Mouse (Mus musculus): Measurements from ENCODE around the gene Plau. TPM values are rescaled to one million over a fixed set of nuclear protein-coding genes. Genes with fewer than 3 reads are reported as not detected.
A peak's percentile ranks its signal among the peaks of the same experiment; 100 is the strongest.

The Plau gene
- polyA plus RNA-seq (2015; fragmentation: Nextera tagmentation; extraction: Ambion mirVana) = 0.23 and 0.31 TPM in 2 replicates

GRCm38 (mm10) chr14:20836171-20836904, at the start of gene Plau:
Gene Plau, plus strand, starts transcription at chr14:20836660.
- Histone ChIP-seq H3K27me3 (replicated peaks) (0 out of 2 replicates have a peak, but pooled peaks cover 3% of the 10 kb centered on the region), H3K36me3 (replicated peaks) (no peaks in the 10 kb centered on the region), H3K4me3 (peak within 1 kb of the TSS; percentile 49), H3K4me2 (peak within 1 kb of the TSS; percentile 98), H3K27ac (no peak within 1 kb of the TSS), H3K4me1 (peaks cover 11% of the 10 kb centered on the region), H3K9me3 (no peaks in the 10 kb centered on the region), H3K9ac (peak within 1 kb of the TSS; percentile 47)
- peak; percentile 83 for ATAC-seq (replicated peaks)
- 2% methylated on average over 33 of the region's 33 CpGs for WGBS

GRCm38 (mm10) chr14:20788151-20788550, 48.3 kb upstream of the Plau start:
- Histone ChIP-seq H3K36me3 (replicated peaks) (peaks cover 20% of the 10 kb centered on the region; the same call in 1 of the 2 replicates), H3K4me2 (no peak overlapping the region), H3K9me3 (no peaks in the 10 kb centered on the region), H3K4me1 (peaks cover 27% of the 10 kb centered on the region), H3K27ac (no peak overlapping the region), H3K4me3 (no peak overlapping the region), H3K9ac (no peak overlapping the region), H3K27me3 (replicated peaks) (no peaks in the 10 kb centered on the region)
- WGBS = 87% methylated on average over 3 of the region's 3 CpGs
- no peak for ATAC-seq (replicated peaks)

GRCm38 (mm10) chr14:20789593-20789992, 46.9 kb upstream of the Plau start:
- Histone ChIP-seq H3K4me1 (peaks cover 33% of the 10 kb centered on the region), H3K4me2 (no peak overlapping the region), H3K9me3 (no peaks in the 10 kb centered on the region), H3K4me3 (no peak overlapping the region), H3K27ac (no peak overlapping the region), H3K9ac (no peak overlapping the region), H3K36me3 (replicated peaks) (peaks cover 14% of the 10 kb centered on the region; the same call in 1 of the 2 replicates), H3K27me3 (replicated peaks) (no peaks in the 10 kb centered on the region)
- no peak for ATAC-seq (replicated peaks)
- WGBS = 94% methylated on average over 4 of the region's 4 CpGs

- no peak overlapping the region for H3K27ac ChIP-seq
- peaks cover 41% of the 10 kb centered on the region for H3K4me1 ChIP-seq
- H3K9ac ChIP-seq = no peak overlapping the region
- no peaks in the 10 kb centered on the region for H3K27me3 ChIP-seq (replicated peaks)
- ATAC-seq (replicated peaks) = no peak
- WGBS = 96% methylated on average over 5 of the region's 5 CpGs
- H3K36me3 ChIP-seq (replicated peaks) = peaks cover 14% of the 10 kb centered on the region; the same call in 1 of the 2 replicates
- H3K4me2 ChIP-seq = no peak overlapping the region
- H3K4me3 ChIP-seq = no peak overlapping the region
- no peaks in the 10 kb centered on the region for H3K9me3 ChIP-seq
Observed at GRCm38 (mm10) chr14:20790445-20790844, 46.0 kb upstream of the Plau start.

- no peak for ATAC-seq (replicated peaks)
- peaks cover 14% of the 10 kb centered on the region; the same call in 1 of the 2 replicates for H3K36me3 ChIP-seq (replicated peaks)
- no peaks in the 10 kb centered on the region for H3K27me3 ChIP-seq (replicated peaks)
- H3K4me1 ChIP-seq = peaks cover 46% of the 10 kb centered on the region
- H3K4me3 ChIP-seq = no peak overlapping the region
- H3K4me2 ChIP-seq = no peak overlapping the region
- 95% methylated on average over 6 of the region's 6 CpGs for WGBS
- no peak overlapping the region for H3K27ac ChIP-seq
- H3K9me3 ChIP-seq = no peaks in the 10 kb centered on the region
- no peak overlapping the region for H3K9ac ChIP-seq
Observed at GRCm38 (mm10) chr14:20790996-20791395, 45.5 kb upstream of the Plau start.

GRCm38 (mm10) chr14:20791511-20792242, 44.8 kb upstream of the Plau start:
- Histone ChIP-seq H3K4me1 (peaks cover 51% of the 10 kb centered on the region), H3K27me3 (replicated peaks) (no peaks in the 10 kb centered on the region), H3K9me3 (no peaks in the 10 kb centered on the region), H3K4me2 (peak overlapping the region; percentile 85; the same call in 1 of the 2 replicates), H3K4me3 (no peak overlapping the region), H3K9ac (peak overlapping the region; percentile 25; the same call in 1 of the 2 replicates), H3K36me3 (replicated peaks) (peaks cover 14% of the 10 kb centered on the region; the same call in 1 of the 2 replicates), H3K27ac (no peak overlapping the region)
- WGBS = 77% methylated on average over 16 of the region's 16 CpGs
- no peak for ATAC-seq (replicated peaks)

- Histone ChIP-seq H3K4me1 (peaks cover 53% of the 10 kb centered on the region), H3K9ac (peak overlapping the region; percentile 88), H3K27ac (peak overlapping the region; percentile 81), H3K36me3 (replicated peaks) (peaks cover 13% of the 10 kb centered on the region; the same call in 1 of the 2 replicates), H3K9me3 (no peaks in the 10 kb centered on the region), H3K27me3 (replicated peaks) (no peaks in the 10 kb centered on the region), H3K4me3 (peak overlapping the region; percentile 90), H3K4me2 (peak overlapping the region; percentile 85)
- 66% methylated on average over 8 of the region's 8 CpGs for WGBS
- ATAC-seq (replicated peaks) = no peak
Observed at GRCm38 (mm10) chr14:20792243-20792921, 44.1 kb upstream of the Plau start.

GRCm38 (mm10) chr14:20792922-20793757, 43.3 kb upstream of the Plau start:
- Histone ChIP-seq H3K4me3 (peak overlapping the region; percentile 90), H3K27ac (peak overlapping the region; percentile 81), H3K27me3 (replicated peaks) (no peaks in the 10 kb centered on the region), H3K9ac (peak overlapping the region; percentile 88), H3K4me2 (peak overlapping the region; percentile 85), H3K4me1 (peaks cover 52% of the 10 kb centered on the region), H3K36me3 (replicated peaks) (peaks cover 11% of the 10 kb centered on the region; the same call in 1 of the 2 replicates), H3K9me3 (no peaks in the 10 kb centered on the region)
- peak; percentile 65 for ATAC-seq (replicated peaks)
- WGBS = 2% methylated on average over 52 of the region's 57 CpGs

- under 1% methylated on average over 61 of the region's 76 CpGs for WGBS
- peaks cover 52% of the 10 kb centered on the region for H3K4me1 ChIP-seq
- peak; percentile 90 for ATAC-seq (replicated peaks)
Observed at GRCm38 (mm10) chr14:20793758-20794531, 42.5 kb upstream of the Plau start, which contains the start of gene Camk2g. Gene Camk2g, minus strand, starts transcription at chr14:20794088.

GRCm38 (mm10) chr14:20794589-20794988, 41.9 kb upstream of the Plau start:
- peak overlapping the region; percentile 90 for H3K4me3 ChIP-seq
- H3K27ac ChIP-seq = no peak overlapping the region
- peak overlapping the region; percentile 85 for H3K4me2 ChIP-seq
- peak overlapping the region; percentile 88; the same call in 1 of the 2 replicates for H3K9ac ChIP-seq
- WGBS = 11% methylated on average over 9 of the region's 9 CpGs
- H3K9me3 ChIP-seq = no peaks in the 10 kb centered on the region
- peaks cover 7% of the 10 kb centered on the region; the same call in 1 of the 2 replicates for H3K36me3 ChIP-seq (replicated peaks)
- peaks cover 52% of the 10 kb centered on the region for H3K4me1 ChIP-seq
- no peaks in the 10 kb centered on the region for H3K27me3 ChIP-seq (replicated peaks)
- no peak for ATAC-seq (replicated peaks)

More at GRCm38 (mm10) chr14:20793758-20794531, 42.5 kb upstream of the Plau start, which contains the start of gene Camk2g:
- Histone ChIP-seq H3K36me3 (replicated peaks) (peaks cover 7% of the 10 kb centered on the region; the same call in 1 of the 2 replicates), H3K9me3 (no peaks in the 10 kb centered on the region), H3K4me3 (peak within 1 kb of the TSS; percentile 90), H3K27me3 (replicated peaks) (no peaks in the 10 kb centered on the region), H3K4me2 (peak within 1 kb of the TSS; percentile 85), H3K9ac (peak within 1 kb of the TSS; percentile 88), H3K27ac (peak within 1 kb of the TSS; percentile 81)

Data from midbrain, embryonic 15.5 days (tissue).